Mouse (Mus musculus) MEL (cell line): Measurements from ENCODE around the gene Tjp2. TPM values are rescaled to one million over a fixed set of nuclear protein-coding genes. Genes with fewer than 3 reads are reported as not detected.

ENCODE experiments used
- DNase-seq: peaks from one replicate; pipeline ENCODE4 v3.0.0; 2011; ENCODE audit warnings: low read depth, low spot score
- H3K27ac ChIP-seq: 2 replicates; pipeline ENCODE4 v1.5.1; 2012; ENCODE audit warnings: low read depth, mild to moderate bottlenecking, control low read depth, low read length, moderate library complexity; ENCODE audit not compliant: control insufficient read depth
- H3K27me3 ChIP-seq, 2 experiments: fragments of 150-350 bp in 1 of 2; sonication (generic) in 1 of 2; 2 replicates each; pipeline ENCODE4 v1.6.1; 2012; ENCODE audit warnings: low read length in 2 of 2, mild to moderate bottlenecking in 2 of 2, improper control_type of control experiment in 1 of 2, moderate library complexity in 1 of 2; ENCODE audit not compliant: insufficient read depth in 2 of 2, control insufficient read depth in 1 of 2
- H3K36me3 ChIP-seq, 2 experiments: 2 replicates each; pipeline ENCODE4 v1.6.1; 2012 to 2014; ENCODE audit warnings: low read length in 2 of 2, improper control_type of control experiment in 1 of 2, inconsistent platforms in 1 of 2, mild to moderate bottlenecking in 1 of 2; ENCODE audit not compliant: insufficient read depth in 2 of 2, control insufficient read depth in 1 of 2
- H3K4me1 ChIP-seq, 2 experiments: fragments of 150-350 bp in 1 of 2; sonication (generic) in 1 of 2; 2 replicates each; pipeline ENCODE4 v1.6.1; 2012; ENCODE audit warnings: low read length in 2 of 2, improper control_type of control experiment in 1 of 2, mild to moderate bottlenecking in 1 of 2; ENCODE audit not compliant: insufficient read depth in 2 of 2, control insufficient read depth in 1 of 2
- H3K4me3 ChIP-seq, 2 experiments: fragments of 150-350 bp in 1 of 2; sonication (generic) in 1 of 2; 2 replicates each; pipeline ENCODE4 v1.5.1; 2012; ENCODE audit warnings: low read depth in 2 of 2, low read length in 2 of 2, mild to moderate bottlenecking in 2 of 2, moderate library complexity in 2 of 2, control low read depth in 1 of 2, improper control_type of control experiment in 1 of 2; ENCODE audit not compliant: control insufficient read depth in 1 of 2, insufficient read depth in 1 of 2
- H3K79me2 ChIP-seq: 2 replicates; pipeline ENCODE4 v1.6.1; 2012; ENCODE audit warnings: mild to moderate bottlenecking, low read length, moderate library complexity; ENCODE audit not compliant: control insufficient read depth, poor library complexity, insufficient read depth
- H3K9ac ChIP-seq: 2 replicates; pipeline ENCODE4 v1.6.1; 2012; ENCODE audit warnings: low read depth, mild to moderate bottlenecking, control low read depth, low read length, moderate library complexity; ENCODE audit not compliant: control insufficient read depth, poor library complexity, severe bottlenecking
- H3K9me3 ChIP-seq: fragments of 150-350 bp; sonication (generic); replicated peaks from 2 replicates; pipeline ENCODE4 v1.6.1; 2012; ENCODE audit warnings: mild to moderate bottlenecking, low read length, improper control_type of control experiment, moderate library complexity; ENCODE audit not compliant: insufficient read depth
- BHLHE40 ChIP-seq: IDR thresholded peaks from 2 replicates; pipeline ENCODE4 v1.6.1; 2012; ENCODE audit warnings: low read depth, mild to moderate bottlenecking, inconsistent platforms, low read length, improper control_type of control experiment, borderline replicate concordance
- CTCF ChIP-seq, 3 experiments: IDR thresholded peaks in 2 of 3; conservative IDR thresholded peaks in 1 of 3; 2 replicates each; pipeline ENCODE4 v1.5.1; 2011 to 2012; ENCODE audit warnings: low read length in 3 of 3, low read depth in 2 of 3, mild to moderate bottlenecking in 2 of 3, improper control_type of control experiment in 1 of 3, inconsistent platforms in 1 of 3, mixed read lengths in 1 of 3, moderate library complexity in 1 of 3; ENCODE audit not compliant: control insufficient read depth in 1 of 3, insufficient read depth in 1 of 3, poor library complexity in 1 of 3, severe bottlenecking in 1 of 3
- EP300 ChIP-seq, 2 experiments: IDR thresholded peaks; 2 replicates each; pipeline ENCODE4 v1.6.1; 2011; ENCODE audit warnings: improper control_type of control experiment in 2 of 2, low read length in 2 of 2, low read depth in 1 of 2, mild to moderate bottlenecking in 1 of 2
- ETS1 ChIP-seq: IDR thresholded peaks from 2 replicates; pipeline ENCODE4 v1.6.1; 2012; ENCODE audit warnings: low read depth, mild to moderate bottlenecking, inconsistent platforms, low read length, improper control_type of control experiment, moderate library complexity
- GABPA ChIP-seq: IDR thresholded peaks from 2 replicates; pipeline ENCODE4 v1.6.1; 2012; ENCODE audit warnings: low read depth, mild to moderate bottlenecking, inconsistent platforms, low read length, improper control_type of control experiment, moderate library complexity
- JUND ChIP-seq: IDR thresholded peaks from 2 replicates; pipeline ENCODE4 v1.6.1; 2011; ENCODE audit warnings: low read depth, mild to moderate bottlenecking, improper control_type of control experiment, low read length
- KAT2A ChIP-seq: conservative IDR thresholded peaks from 2 replicates; pipeline ENCODE4 v1.6.1; 2012; ENCODE audit warnings: low read depth, low read length, improper control_type of control experiment, inconsistent platforms
- MAFK ChIP-seq: IDR thresholded peaks from 2 replicates; pipeline ENCODE4 v1.6.1; 2011; ENCODE audit warnings: low read depth, mild to moderate bottlenecking, low read length, improper control_type of control experiment, borderline replicate concordance
- MAX ChIP-seq: IDR thresholded peaks from 2 replicates; pipeline ENCODE4 v1.6.1; 2011; ENCODE audit warnings: low read length, improper control_type of control experiment
- MAZ ChIP-seq: IDR thresholded peaks from 2 replicates; pipeline ENCODE4 v1.6.1; 2012; ENCODE audit warnings: low read depth, mild to moderate bottlenecking, inconsistent platforms, low read length, improper control_type of control experiment
- MEF2A ChIP-seq: IDR thresholded peaks from 2 replicates; pipeline ENCODE4 v1.6.1; 2014; ENCODE audit warnings: low read depth, mild to moderate bottlenecking, inconsistent platforms, low read length, improper control_type of control experiment; ENCODE audit not compliant: poor library complexity, insufficient replicate concordance, severe bottlenecking; ENCODE audit errors: extremely low read depth
- MYC ChIP-seq: IDR thresholded peaks from 2 replicates; pipeline ENCODE4 v1.6.1; 2011; ENCODE audit warnings: low read depth, mild to moderate bottlenecking, low read length, improper control_type of control experiment, moderate library complexity
- NRF1 ChIP-seq: IDR thresholded peaks from 2 replicates; pipeline ENCODE4 v1.6.1; 2014; ENCODE audit warnings: low read depth, mild to moderate bottlenecking, inconsistent platforms, low read length, improper control_type of control experiment, moderate library complexity; ENCODE audit not compliant: poor library complexity, insufficient read depth, severe bottlenecking
- POLR2AphosphoS2 ChIP-seq: IDR thresholded peaks from 2 replicates; pipeline ENCODE4 v1.6.1; 2011; ENCODE audit warnings: low read length, improper control_type of control experiment
- POLR2AphosphoS5 ChIP-seq: IDR thresholded peaks from 2 replicates; pipeline ENCODE4 v1.6.1; 2012; ENCODE audit warnings: low read depth, borderline replicate concordance, mild to moderate bottlenecking, inconsistent platforms, low read length, moderate library complexity, mixed read lengths
- RAD21 ChIP-seq: IDR thresholded peaks from 2 replicates; pipeline ENCODE4 v1.6.1; 2011; ENCODE audit warnings: mild to moderate bottlenecking, low read depth, low read length, improper control_type of control experiment
- SIN3A ChIP-seq: IDR thresholded peaks from 2 replicates; pipeline ENCODE4 v1.6.1; 2012; ENCODE audit warnings: low read length, improper control_type of control experiment, inconsistent platforms
- SMC3 ChIP-seq: IDR thresholded peaks from 2 replicates; pipeline ENCODE4 v1.6.1; 2011; ENCODE audit warnings: low read depth, low read length, improper control_type of control experiment
- TBP ChIP-seq: IDR thresholded peaks from 2 replicates; pipeline ENCODE4 v1.8.0; 2011; ENCODE audit warnings: low read depth, low read length, improper control_type of control experiment
- ZC3H11A ChIP-seq: IDR thresholded peaks from 2 replicates; pipeline ENCODE4 v1.6.1; 2012; ENCODE audit warnings: low read depth, mild to moderate bottlenecking, inconsistent platforms, low read length, improper control_type of control experiment
- ZKSCAN1 ChIP-seq: IDR thresholded peaks from 2 replicates; pipeline ENCODE4 v1.6.1; 2012; ENCODE audit warnings: low read depth, mild to moderate bottlenecking, inconsistent platforms, low read length, improper control_type of control experiment, moderate library complexity
- ZNF384 ChIP-seq: IDR thresholded peaks from 2 replicates; pipeline ENCODE4 v1.6.1; 2012; ENCODE audit warnings: low read depth, mild to moderate bottlenecking, inconsistent platforms, low read length, improper control_type of control experiment
- polyA plus RNA-seq, 2 experiments: library from polyadenylated mRNA; stranded (reverse) in 1 of 2; unstranded in 1 of 2; fragments of >175 nt in 1 of 2; fragments of >200 nt in 1 of 2; gene quantifications; 2 replicates each; pipeline versions ENCODE4 v1.2.1 to v1.2.4; 2012; ENCODE audit warnings: low replicate concordance in 2 of 2, low read depth in 1 of 2; ENCODE audit not compliant: insufficient read length in 2 of 2, insufficient read depth in 1 of 2, missing spikeins in 1 of 2
- total RNA-seq: library from RNA; depleted of rRNA; stranded (reverse); fragments of 300-350 nt; gene quantifications from 2 replicates; pipeline ENCODE4 v1.2.3, GENCODE M21; 2012

The Tjp2 gene
- total and polyA plus RNA-seq, 3 experiments = 3.0 to 8.3 TPM; not detected in 1

DNA sequence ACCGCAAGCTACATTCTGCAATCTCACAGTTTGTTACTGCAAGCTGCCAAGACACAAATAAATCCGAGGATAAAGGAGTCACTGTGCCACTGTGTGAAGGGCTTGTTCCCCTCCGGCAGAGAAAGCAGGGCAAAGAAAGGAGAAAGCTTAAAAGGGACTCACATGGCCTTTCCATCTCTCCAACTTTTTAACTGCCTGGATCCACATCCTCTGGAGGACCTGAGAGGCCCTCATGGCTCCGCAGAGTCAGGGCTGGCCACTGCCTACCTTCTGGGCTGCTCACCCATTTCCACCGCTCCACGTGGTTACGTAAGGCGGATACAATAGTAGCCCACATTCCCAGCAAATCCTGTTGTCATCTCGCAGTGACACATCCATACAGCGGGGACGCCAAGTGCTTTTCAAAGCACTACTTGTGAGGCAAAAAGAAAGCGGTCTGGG lies 82.2 kb downstream of the Tjp2 start:
- Histone ChIP-seq H3K9ac (no peak overlapping the region), H3K79me2 (no peaks in the 10 kb centered on the region), H3K27ac (no peak overlapping the region), H3K4me1 (no peaks in the 10 kb centered on the region), H3K4me3 (no peak overlapping the region), H3K36me3 (no peaks in the 10 kb centered on the region), H3K9me3 (no peaks in the 10 kb centered on the region), H3K27me3 (no peaks in the 10 kb centered on the region)
- TF ChIP-seq KAT2A (no peak), ETS1 (no peak), SMC3 (no peak), MAFK (no peak), POLR2AphosphoS2 (no peak), SIN3A (no peak), ZNF384 (no peak), TBP (no peak), EP300 (IDR thresholded peaks at IDR 0.05; ENCODE audit: low read depth in 1 of 2, low read length in 2 of 2) (no peak), ZC3H11A (no peak), MAZ (no peak), MEF2A (no peak), JUND (no peak), MYC (no peak)
- DNase-seq = no peak

DNA sequence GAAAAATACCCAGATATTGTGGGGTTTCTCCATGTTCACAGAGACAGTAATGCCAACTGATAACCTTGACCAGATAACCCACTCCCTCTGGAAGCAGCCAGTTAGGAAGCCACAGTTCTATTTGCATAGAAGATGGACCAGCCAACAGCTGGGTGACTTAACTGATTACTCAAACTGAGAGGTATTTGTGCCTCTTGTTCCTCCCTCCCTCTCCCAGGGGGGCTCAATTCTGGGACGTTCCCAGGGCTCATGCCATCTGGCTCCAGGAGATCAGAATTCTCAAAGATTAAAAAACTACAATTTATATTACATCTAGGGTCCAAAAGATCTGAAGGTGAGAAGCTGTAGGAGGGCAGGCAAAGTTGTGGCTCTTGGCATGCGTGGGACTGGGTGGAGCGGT lies 84.5 kb downstream of the Tjp2 start:
- H3K9ac ChIP-seq = no peak overlapping the region
- no peaks in the 10 kb centered on the region for H3K79me2 ChIP-seq
- H3K4me3 ChIP-seq = no peak overlapping the region
- DNase-seq = no peak
- no peaks in the 10 kb centered on the region for H3K9me3 ChIP-seq
- no peaks in the 10 kb centered on the region for H3K27me3 ChIP-seq
- no peak overlapping the region for H3K27ac ChIP-seq
- TF ChIP-seq MAZ (no peak), CTCF (IDR thresholded peaks at IDR 0.05 in 2 of 3, conservative IDR thresholded peaks at IDR 0.05 in 1 of 3; ENCODE audit: control insufficient read depth in 1 of 3, insufficient read depth in 1 of 3, low read depth in 2 of 3, low read length in 3 of 3, poor library complexity in 1 of 3, severe bottlenecking in 1 of 3) (no peak), MAFK (no peak), RAD21 (no peak), BHLHE40 (no peak), ZKSCAN1 (no peak), KAT2A (no peak), TBP (no peak), MAX (no peak), ZNF384 (no peak), POLR2AphosphoS2 (no peak), GABPA (no peak), ZC3H11A (no peak), NRF1 (no peak), POLR2AphosphoS5 (no peak)
- no peaks in the 10 kb centered on the region for H3K36me3 ChIP-seq
- no peaks in the 10 kb centered on the region for H3K4me1 ChIP-seq
